Mouse (Mus musculus): ENCODE data around the gene Nob1. TPM values are rescaled to one million over a fixed set of nuclear protein-coding genes. Genes with fewer than 3 reads are reported as not detected.

The Nob1 gene
- polyA plus RNA-seq, 1 experiment from 2014 or later: 78.2 TPM

GRCm38 (mm10) chr8:107382898-107383297 lies 42.0 kb downstream of the Nob1 start:
- Histone ChIP-seq H3K9ac (no peak overlapping the region), H3K4me3 (no peak overlapping the region), H3K4me2 (no peak overlapping the region), H3K36me3 (peaks cover 19% of the 10 kb centered on the region; the same call in 1 of the 2 replicates), H3K27me3 (no peaks in the 10 kb centered on the region), H3K4me1 (peaks cover 6% of the 10 kb centered on the region; the same call in 1 of the 2 replicates), H3K9me3 (no peaks in the 10 kb centered on the region), H3K27ac (no peak overlapping the region)
- ATAC-seq (ENCODE audit: borderline replicate concordance, extremely low read depth, low FRiP score, low TSS enrichment): 0 out of 2 replicates have a peak, but pooled peaks have one; percentile 32
- 51% methylated on average over 4 of the region's 4 CpGs for WGBS

DNA sequence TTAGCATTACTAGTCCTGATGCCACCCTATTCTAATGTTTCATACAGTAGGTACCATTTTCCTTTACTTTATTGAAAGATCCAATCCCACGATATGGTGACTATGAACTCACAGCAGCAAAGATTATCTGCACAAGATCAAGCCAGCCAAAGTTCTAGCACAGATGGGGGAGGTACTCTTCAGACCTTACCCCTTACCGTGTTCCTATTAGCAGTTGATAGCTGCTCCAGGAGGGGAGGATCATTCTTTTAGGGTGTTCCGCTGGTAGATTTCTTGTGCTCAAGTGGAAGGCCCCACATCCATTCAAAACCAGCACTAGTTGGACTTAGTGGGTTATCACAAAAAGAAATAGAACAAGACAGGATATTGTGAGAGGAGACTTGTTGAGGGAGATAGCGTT lies 43.2 kb downstream of the Nob1 start:
- peaks cover 24% of the 10 kb centered on the region for H3K36me3 ChIP-seq
- peaks cover 6% of the 10 kb centered on the region; the same call in 1 of the 2 replicates for H3K4me1 ChIP-seq
- H3K27me3 ChIP-seq: no peaks in the 10 kb centered on the region
- no peak overlapping the region for H3K9ac ChIP-seq
- H3K9me3 ChIP-seq: no peaks in the 10 kb centered on the region
- ATAC-seq (ENCODE audit: borderline replicate concordance, extremely low read depth, low FRiP score, low TSS enrichment): no peak
- no peak overlapping the region for H3K4me2 ChIP-seq
- WGBS: 92% methylated on average over 4 of the region's 4 CpGs
- no peak overlapping the region for H3K27ac ChIP-seq
- H3K4me3 ChIP-seq: no peak overlapping the region

- WGBS: 75% methylated on average over 8 of the region's 8 CpGs
- Histone ChIP-seq H3K36me3 (peaks cover 26% of the 10 kb centered on the region), H3K9ac (no peak overlapping the region), H3K9me3 (no peaks in the 10 kb centered on the region), H3K27ac (no peak overlapping the region), H3K4me2 (no peak overlapping the region), H3K4me1 (peaks cover 6% of the 10 kb centered on the region; the same call in 1 of the 2 replicates), H3K4me3 (no peak overlapping the region), H3K27me3 (no peaks in the 10 kb centered on the region)
- no peak for ATAC-seq (ENCODE audit: borderline replicate concordance, extremely low read depth, low FRiP score, low TSS enrichment)
Observed at GRCm38 (mm10) chr8:107380734-107381133, 44.1 kb downstream of the Nob1 start.

- WGBS: 89% methylated on average over 3 of the region's 3 CpGs
- Histone ChIP-seq H3K9me3 (no peaks in the 10 kb centered on the region), H3K27ac (no peak overlapping the region), H3K4me3 (no peak overlapping the region), H3K4me1 (no peaks in the 10 kb centered on the region), H3K9ac (no peak overlapping the region), H3K27me3 (no peaks in the 10 kb centered on the region), H3K4me2 (no peak overlapping the region), H3K36me3 (peaks cover 29% of the 10 kb centered on the region)
- ATAC-seq (ENCODE audit: borderline replicate concordance, extremely low read depth, low FRiP score, low TSS enrichment): no peak
Observed at GRCm38 (mm10) chr8:107377346-107377745, 47.5 kb downstream of the Nob1 start.

- H3K9ac ChIP-seq: no peak overlapping the region
- no peak overlapping the region for H3K27ac ChIP-seq
- H3K4me2 ChIP-seq: no peak overlapping the region
- WGBS: 82% methylated on average over 4 of the region's 4 CpGs
- ATAC-seq (ENCODE audit: borderline replicate concordance, extremely low read depth, low FRiP score, low TSS enrichment): no peak
- H3K9me3 ChIP-seq: no peaks in the 10 kb centered on the region
- peaks cover 55% of the 10 kb centered on the region for H3K36me3 ChIP-seq
- H3K4me1 ChIP-seq: no peaks in the 10 kb centered on the region
- no peak overlapping the region for H3K4me3 ChIP-seq
- no peaks in the 10 kb centered on the region for H3K27me3 ChIP-seq
Observed at GRCm38 (mm10) chr8:107370311-107370710, 54.5 kb downstream of the Nob1 start.

Other genes starting within 250 kb of the Nob1 start
- gene Nfat5, start 131.6 kb downstream of the Nob1 start, polyA plus RNA-seq (2015; fragmentation: Nextera tagmentation; extraction: Ambion mirVana): 9.2 and 12.5 TPM in 2 replicates
- 14.0 and 17.4 TPM in 2 replicates for gene Nqo1, start 21.8 kb downstream of the Nob1 start, polyA plus RNA-seq (2015; fragmentation: Nextera tagmentation; extraction: Ambion mirVana)
- 50.4 and 54.0 TPM in 2 replicates for gene Wwp2, start 11.3 kb upstream of the Nob1 start, polyA plus RNA-seq (2015; fragmentation: Nextera tagmentation; extraction: Ambion mirVana)
- gene Psmd7, start 163.4 kb upstream of the Nob1 start, polyA plus RNA-seq (2015; fragmentation: Nextera tagmentation; extraction: Ambion mirVana): 252 and 256 TPM in 2 replicates

Measured in lung, embryonic 15.5 days (tissue).